Mouse (Mus musculus) embryonic facial prominence, embryonic 15.5 days (tissue): ENCODE results near the gene Pdzd8. TPM values are rescaled to one million over a fixed set of nuclear protein-coding genes. Genes with fewer than 3 reads are reported as not detected.

ENCODE experiments used
- ATAC-seq: fragments of 200-750 bp; cut with Nextera tagmentation; 2 replicates; pipeline ENCODE4 v1.8.0; 2017; ENCODE audit warnings: low read depth, moderate TSS enrichment; ENCODE audit not compliant: insufficient number of reproducible peaks, low FRiP score, low TSS enrichment
- H3K27ac ChIP-seq: fragments of 300-500 bp; sonication (generic); replicated peaks from 2 replicates; pipeline ENCODE4 v1.5.1; 2015; ENCODE audit warnings: mild to moderate bottlenecking, inconsistent platforms
- H3K27me3 ChIP-seq: fragments of 300-500 bp; sonication (generic); 2 replicates; pipeline ENCODE4 v1.6.1; 2015; ENCODE audit warnings: inconsistent platforms
- H3K36me3 ChIP-seq: fragments of 300-500 bp; sonication (generic); 2 replicates; pipeline ENCODE4 v1.6.1; 2015; ENCODE audit warnings: mild to moderate bottlenecking, inconsistent platforms
- H3K4me1 ChIP-seq: fragments of 300-500 bp; sonication (generic); 2 replicates; pipeline ENCODE4 v1.6.1; 2015; ENCODE audit warnings: inconsistent platforms
- H3K4me2 ChIP-seq: fragments of 300-500 bp; sonication (generic); replicated peaks from 2 replicates; pipeline ENCODE4 v1.6.1; 2015; ENCODE audit warnings: mild to moderate bottlenecking, inconsistent platforms
- H3K4me3 ChIP-seq: fragments of 300-500 bp; sonication (generic); replicated peaks from 2 replicates; pipeline ENCODE4 v1.5.1; 2015; ENCODE audit warnings: mild to moderate bottlenecking, inconsistent platforms
- H3K9ac ChIP-seq: fragments of 300-500 bp; sonication (generic); 2 replicates; pipeline ENCODE4 v1.6.1; 2015; ENCODE audit warnings: inconsistent platforms
- H3K9me3 ChIP-seq: fragments of 300-500 bp; sonication (generic); replicated peaks from 2 replicates; pipeline ENCODE4 v1.6.1; 2016; ENCODE audit warnings: inconsistent platforms
- WGBS: fragments of 180-500 bp; shearing (Covaris S2); methylation state at CpG from one replicate; pipeline ENCODE4 v1.1.7; 2015; 5-methylcytosine and 5-hydroxymethylcytosine counted together
- polyA plus RNA-seq: library from polyadenylated mRNA; unstranded; fragments of >200 nt; fragmentation: Nextera tagmentation; extraction: Ambion mirVana; gene quantifications from 2 replicates; pipeline ENCODE4 v1.2.1, GENCODE M21; 2015

The Pdzd8 gene
- polyA plus RNA-seq: 10.1 and 10.3 TPM in 2 replicates

DNA sequence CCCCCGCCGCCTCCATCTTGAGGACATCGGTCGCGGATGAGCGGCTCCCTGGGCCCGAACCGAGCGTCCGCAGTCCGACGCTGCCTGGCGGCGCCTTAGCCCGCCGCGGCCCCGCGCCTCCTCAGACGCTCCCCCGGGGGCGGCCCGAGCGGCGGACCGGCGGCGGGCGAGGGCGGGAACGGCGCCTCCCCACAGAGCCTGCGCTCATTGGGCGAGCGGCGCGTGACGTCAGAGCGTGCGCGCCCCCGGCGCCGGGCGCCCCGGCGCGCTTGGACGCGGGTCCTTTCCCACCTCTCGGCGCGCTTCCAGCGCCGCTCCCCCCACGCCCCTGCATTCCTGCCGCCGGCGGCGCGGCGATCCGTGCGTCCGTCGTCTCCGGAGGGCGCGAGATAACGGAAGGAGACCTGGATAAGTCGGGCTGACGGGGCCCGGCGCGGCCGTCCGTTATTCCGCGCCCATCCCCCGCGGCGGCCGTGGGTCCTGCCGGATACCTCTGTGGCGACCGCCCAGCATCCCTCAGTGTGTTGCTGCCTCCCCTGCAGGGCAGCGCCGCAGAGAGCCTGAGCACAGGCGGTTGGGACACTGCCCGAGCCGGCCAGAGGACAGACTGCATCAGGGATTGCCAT lies at the start of gene Pdzd8:
Gene Pdzd8, minus strand, starts transcription at position 123 of the 626 bp plus-strand sequence.
- no peaks in the 10 kb centered on the region for H3K36me3 ChIP-seq
- H3K4me1 ChIP-seq: peaks cover 22% of the 10 kb centered on the region
- ATAC-seq: peak; percentile 95
- under 1% methylated on average over 46 of the region's 91 CpGs for WGBS
- peak within 1 kb of the TSS; percentile 96 for H3K4me2 ChIP-seq
- H3K27me3 ChIP-seq: no peaks in the 10 kb centered on the region
- H3K27ac ChIP-seq: peak within 1 kb of the TSS; percentile 89
- peak within 1 kb of the TSS; percentile 68 for H3K4me3 ChIP-seq
- peak within 1 kb of the TSS; percentile 95 for H3K9ac ChIP-seq
- H3K9me3 ChIP-seq: no peaks in the 10 kb centered on the region

DNA sequence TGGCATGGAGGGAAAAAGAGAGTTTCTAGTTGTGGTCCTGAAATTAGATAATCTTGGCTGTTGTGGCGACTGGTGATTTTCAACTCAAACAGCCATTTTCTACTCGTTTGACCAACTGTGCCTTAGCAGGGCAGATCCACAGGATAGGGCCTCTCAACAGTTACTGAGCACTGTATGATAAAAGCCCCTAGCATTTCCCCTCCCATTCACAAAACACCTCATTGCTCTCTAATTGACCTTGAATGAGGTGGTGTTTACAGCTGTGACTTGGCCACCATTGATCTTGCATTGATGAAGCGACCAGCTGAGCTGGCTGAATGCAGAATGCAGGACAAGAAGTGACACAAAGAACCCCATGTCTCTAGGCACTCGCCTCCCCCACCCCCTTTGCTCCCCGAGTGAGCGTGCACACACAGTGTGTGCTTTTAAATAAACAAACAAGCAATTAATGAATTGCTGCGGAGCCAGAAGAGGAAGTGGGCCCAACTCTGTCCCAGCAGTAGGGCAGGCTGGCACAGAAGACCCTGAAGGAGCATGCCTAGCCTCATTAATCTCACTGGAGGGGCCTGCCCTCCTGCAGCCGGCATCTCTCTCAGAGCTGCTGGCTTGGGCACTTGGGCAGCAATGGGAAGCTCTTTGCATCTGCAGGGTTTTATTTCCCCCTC lies 48.3 kb upstream of the Pdzd8 start:
- Histone ChIP-seq H3K27ac (no peak overlapping the region), H3K9ac (no peak overlapping the region), H3K4me1 (peaks cover 3% of the 10 kb centered on the region; the same call in 1 of the 2 replicates), H3K36me3 (no peaks in the 10 kb centered on the region), H3K4me3 (no peak overlapping the region), H3K9me3 (no peaks in the 10 kb centered on the region), H3K27me3 (0 out of 2 replicates have a peak, but pooled peaks cover 8% of the 10 kb centered on the region), H3K4me2 (no peak overlapping the region)
- 30% methylated on average over 8 of the region's 8 CpGs for WGBS
- no peak for ATAC-seq

- H3K27me3 ChIP-seq: no peaks in the 10 kb centered on the region
- WGBS: 12% methylated on average over 15 of the region's 15 CpGs
- no peak; the same call in 1 of the 2 replicates for ATAC-seq
- H3K9ac ChIP-seq: no peak overlapping the region
- no peaks in the 10 kb centered on the region for H3K36me3 ChIP-seq
- no peaks in the 10 kb centered on the region for H3K9me3 ChIP-seq
- peak overlapping the region; percentile 44 for H3K4me2 ChIP-seq
- peaks cover 3% of the 10 kb centered on the region; the same call in 1 of the 2 replicates for H3K4me1 ChIP-seq
- peak overlapping the region; percentile 23 for H3K4me3 ChIP-seq
- no peak overlapping the region for H3K27ac ChIP-seq
Measured at GRCm38 (mm10) chr19:59388847-59389606, 43.4 kb upstream of the Pdzd8 start.

DNA sequence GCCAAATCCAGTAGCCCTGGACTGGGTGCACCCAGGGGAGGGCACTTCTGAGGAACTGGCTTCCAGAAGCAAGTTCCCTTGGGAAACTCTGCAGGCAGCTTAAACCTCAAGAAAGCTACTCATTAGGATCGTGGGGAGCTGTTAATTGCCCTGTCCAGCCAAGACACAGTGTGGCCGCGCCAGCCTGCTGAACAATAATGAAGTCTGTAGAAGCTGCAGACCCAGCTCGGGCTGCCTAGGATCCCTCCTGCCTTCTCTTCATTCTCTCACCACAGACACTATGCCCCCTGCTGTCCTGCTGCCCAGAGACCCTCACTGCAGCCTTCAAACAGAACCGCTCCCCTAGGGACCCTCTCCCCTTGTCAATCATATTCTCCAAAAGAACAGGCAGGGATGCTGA lies 42.8 kb upstream of the Pdzd8 start:
- H3K9me3 ChIP-seq: no peaks in the 10 kb centered on the region
- no peak for ATAC-seq
- 19% methylated on average over 5 of the region's 5 CpGs for WGBS
- H3K27ac ChIP-seq: no peak overlapping the region
- peaks cover 3% of the 10 kb centered on the region; the same call in 1 of the 2 replicates for H3K4me1 ChIP-seq
- no peak overlapping the region for H3K9ac ChIP-seq
- H3K4me3 ChIP-seq: peak overlapping the region; percentile 23; the same call in 1 of the 2 replicates
- no peaks in the 10 kb centered on the region for H3K27me3 ChIP-seq
- H3K4me2 ChIP-seq: peak overlapping the region; percentile 44
- H3K36me3 ChIP-seq: no peaks in the 10 kb centered on the region

- H3K9ac ChIP-seq: no peak overlapping the region
- H3K27me3 ChIP-seq: no peaks in the 10 kb centered on the region
Measured at GRCm38 (mm10) chr19:59387178-59387577, 41.6 kb upstream of the Pdzd8 start.

DNA sequence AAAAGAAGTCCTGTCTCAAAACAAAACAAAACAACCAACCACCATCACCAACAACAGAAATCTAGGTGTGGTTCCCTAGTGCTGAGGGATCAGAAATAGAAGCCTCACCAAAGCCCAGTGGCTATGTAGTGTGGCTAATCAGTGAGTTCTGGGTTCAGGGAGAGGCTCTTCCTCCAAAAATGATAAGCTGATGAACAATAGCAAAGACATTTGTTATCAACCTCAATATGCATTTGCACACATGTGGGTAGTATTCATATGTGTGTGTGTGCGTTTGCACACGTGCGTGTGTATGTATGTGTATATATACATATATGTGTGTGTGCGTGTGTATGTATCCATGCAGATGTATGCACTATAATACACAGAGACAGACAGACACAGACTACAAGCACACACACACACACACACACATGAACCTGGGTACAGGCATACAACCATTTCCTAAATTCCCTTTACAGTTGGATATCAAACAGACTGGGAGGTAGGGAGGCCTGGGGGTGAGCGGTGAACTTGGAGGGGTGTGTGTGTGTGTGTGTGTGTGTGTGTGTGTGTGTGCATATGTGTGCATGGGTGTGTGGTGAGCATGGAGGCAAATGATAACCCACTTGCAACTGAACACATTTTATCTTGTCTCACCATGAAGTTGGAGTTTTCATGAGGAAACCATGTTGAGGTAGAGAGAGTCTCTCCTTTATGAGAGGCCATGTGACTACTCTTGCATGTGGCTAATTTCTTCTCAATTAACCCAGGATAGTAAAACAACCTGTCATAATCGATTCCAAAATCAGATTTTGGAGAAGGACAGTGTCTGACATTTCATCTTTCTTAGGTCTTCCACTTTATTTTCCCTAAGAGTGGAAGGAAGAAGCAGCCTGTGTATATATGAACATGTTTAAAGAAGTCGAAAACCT lies 39.3 kb upstream of the Pdzd8 start:
- Histone ChIP-seq H3K27me3 (no peaks in the 10 kb centered on the region), H3K9me3 (no peaks in the 10 kb centered on the region), H3K27ac (no peak overlapping the region), H3K36me3 (no peaks in the 10 kb centered on the region), H3K4me3 (no peak overlapping the region), H3K4me1 (peaks cover 3% of the 10 kb centered on the region; the same call in 1 of the 2 replicates), H3K4me2 (no peak overlapping the region), H3K9ac (no peak overlapping the region)
- no peak for ATAC-seq
- 90% methylated on average over 7 of the region's 7 CpGs for WGBS

More at GRCm38 (mm10) chr19:59387178-59387577, 41.6 kb upstream of the Pdzd8 start:
- Histone ChIP-seq H3K4me2 (no peak overlapping the region), H3K4me1 (peaks cover 3% of the 10 kb centered on the region; the same call in 1 of the 2 replicates), H3K9me3 (no peaks in the 10 kb centered on the region), H3K27ac (no peak overlapping the region), H3K4me3 (no peak overlapping the region), H3K36me3 (no peaks in the 10 kb centered on the region)
- ATAC-seq: no peak
- 49% methylated on average over 1 of the region's 1 CpGs for WGBS

DNA sequence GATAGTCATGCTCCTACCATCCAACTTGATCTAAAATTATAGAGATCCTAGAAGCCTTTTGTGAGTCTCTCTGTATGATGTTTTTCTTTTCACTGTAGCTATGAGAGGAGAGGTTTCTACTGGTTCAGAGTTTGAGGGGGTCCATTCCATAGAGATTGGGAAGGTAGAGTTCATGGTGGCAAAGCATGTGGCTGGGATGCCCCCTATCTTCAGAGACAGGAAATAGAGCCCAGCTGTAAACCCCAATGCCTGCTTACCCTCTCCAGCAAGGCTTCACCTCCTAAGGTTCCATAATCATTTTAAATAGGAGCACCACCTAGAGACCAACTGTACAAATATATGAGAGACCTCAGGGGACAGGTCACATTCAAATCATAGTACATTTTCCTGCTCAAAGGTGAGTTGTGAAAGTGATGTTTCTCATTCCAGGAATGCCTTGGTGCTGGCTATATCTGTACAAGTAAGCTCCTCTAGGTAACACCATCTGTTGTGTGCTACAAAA lies 36.9 kb upstream of the Pdzd8 start:
- no peaks in the 10 kb centered on the region for H3K4me1 ChIP-seq
- no peak overlapping the region for H3K4me3 ChIP-seq
- no peak for ATAC-seq
- H3K9me3 ChIP-seq: no peaks in the 10 kb centered on the region
- H3K27me3 ChIP-seq: no peaks in the 10 kb centered on the region
- H3K27ac ChIP-seq: no peak overlapping the region
- no peak overlapping the region for H3K4me2 ChIP-seq
- no peaks in the 10 kb centered on the region for H3K36me3 ChIP-seq
- H3K9ac ChIP-seq: no peak overlapping the region

GRCm38 (mm10) chr19:59379995-59380394 lies 34.4 kb upstream of the Pdzd8 start:
- Histone ChIP-seq H3K27ac (no peak overlapping the region), H3K27me3 (no peaks in the 10 kb centered on the region), H3K9ac (no peak overlapping the region), H3K4me2 (no peak overlapping the region), H3K4me3 (no peak overlapping the region), H3K36me3 (no peaks in the 10 kb centered on the region), H3K9me3 (no peaks in the 10 kb centered on the region), H3K4me1 (no peaks in the 10 kb centered on the region)
- no peak for ATAC-seq
- 35% methylated on average over 1 of the region's 1 CpGs for WGBS

GRCm38 (mm10) chr19:59376481-59376880 lies 30.9 kb upstream of the Pdzd8 start:
- ATAC-seq: no peak
- H3K27ac ChIP-seq: no peak overlapping the region
- no peak overlapping the region for H3K4me3 ChIP-seq
- H3K9ac ChIP-seq: no peak overlapping the region
- H3K4me1 ChIP-seq: no peaks in the 10 kb centered on the region
- no peak overlapping the region for H3K4me2 ChIP-seq
- no peaks in the 10 kb centered on the region for H3K9me3 ChIP-seq
- H3K36me3 ChIP-seq: no peaks in the 10 kb centered on the region
- WGBS: 75% methylated on average over 2 of the region's 2 CpGs
- no peaks in the 10 kb centered on the region for H3K27me3 ChIP-seq

GRCm38 (mm10) chr19:59374940-59375339 lies 29.4 kb upstream of the Pdzd8 start:
- no peak overlapping the region for H3K9ac ChIP-seq
- no peak overlapping the region for H3K4me3 ChIP-seq
- H3K27me3 ChIP-seq: no peaks in the 10 kb centered on the region
- 78% methylated on average over 6 of the region's 6 CpGs for WGBS
- ATAC-seq: no peak
- H3K4me2 ChIP-seq: no peak overlapping the region
- no peaks in the 10 kb centered on the region for H3K36me3 ChIP-seq
- H3K9me3 ChIP-seq: no peaks in the 10 kb centered on the region
- no peaks in the 10 kb centered on the region for H3K4me1 ChIP-seq
- no peak overlapping the region for H3K27ac ChIP-seq
